Mouse (Mus musculus): Measurements from ENCODE around the gene Lenep. TPM values are rescaled to one million over a fixed set of nuclear protein-coding genes. Genes with fewer than 3 reads are reported as not detected.

The Lenep gene
- total and polyA plus RNA-seq, 3 experiments = not detected

DNA sequence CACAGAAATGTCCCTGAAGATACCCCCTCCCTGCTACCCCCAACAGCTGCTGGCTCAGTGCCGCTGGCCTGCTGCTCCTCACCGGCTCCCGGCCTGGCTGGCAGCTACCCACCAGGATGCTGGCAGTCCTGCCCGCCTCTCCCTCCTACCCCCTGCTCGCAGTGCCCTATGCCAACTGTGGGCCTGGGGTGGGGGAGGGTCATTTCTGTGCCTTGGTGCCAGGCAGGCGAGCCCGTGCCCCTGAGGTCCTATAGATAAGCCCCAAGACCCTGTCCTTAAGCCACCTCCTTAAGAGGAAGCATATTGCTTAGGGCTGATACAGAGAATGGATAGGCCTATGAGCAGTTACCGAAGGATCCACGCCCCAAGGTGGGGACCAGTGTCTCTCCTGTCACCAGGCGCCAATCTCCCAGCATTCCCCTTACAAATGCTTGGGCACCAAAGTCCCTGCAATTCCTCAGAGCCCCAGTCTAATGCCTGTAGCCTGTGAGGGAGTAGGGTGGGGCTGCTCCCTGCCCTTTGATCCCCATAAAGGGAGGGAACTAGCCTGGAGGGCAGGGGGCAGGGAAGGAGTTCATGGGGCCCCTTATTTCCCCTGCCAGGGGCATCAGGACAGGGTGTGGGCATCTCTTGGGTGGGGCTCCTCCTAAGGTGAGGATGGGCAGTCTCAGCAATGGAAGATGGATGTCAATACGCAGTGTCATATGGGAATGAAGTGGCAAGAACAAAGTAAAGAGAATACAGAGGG lies 14.3 kb downstream of the Lenep start (continued):
- TF ChIP-seq MXI1 (IDR thresholded peaks at IDR 0.05; ENCODE audit: low read depth, low read length) = no peak
- no peak for TF ChIP-seq MAFK (IDR thresholded peaks at IDR 0.05; ENCODE audit: borderline replicate concordance, low read depth, low read length)
- no peak for TF ChIP-seq ZMIZ1 (IDR thresholded peaks at IDR 0.05; ENCODE audit: low read depth, low read length)

- H3K9me3 ChIP-seq (replicated peaks; ENCODE audit: insufficient read depth, low read length) = no peaks in the 10 kb centered on the region
- H3K27me3 ChIP-seq (ENCODE audit: control insufficient read depth in 1 of 2, insufficient read depth in 2 of 2, low read length in 2 of 2) = no peaks in the 10 kb centered on the region
- peaks cover 12% of the 10 kb centered on the region for H3K79me2 ChIP-seq (ENCODE audit: control insufficient read depth, insufficient read depth, low read length, poor library complexity)
- TF ChIP-seq USF2 (IDR thresholded peaks at IDR 0.05; ENCODE audit: borderline replicate concordance in 1 of 2, insufficient read depth in 1 of 2, low read depth in 1 of 2, low read length in 2 of 2) = no peak
- no peak for TF ChIP-seq CHD1 (IDR thresholded peaks at IDR 0.05; ENCODE audit: low read depth, low read length)
- no peak for TF ChIP-seq E2F4 (IDR thresholded peaks at IDR 0.05; ENCODE audit: borderline replicate concordance, low read depth, low read length)
- TF ChIP-seq GATA1 (IDR thresholded peaks at IDR 0.05; ENCODE audit: low read depth, low read length) = no peak
- no peak for TF ChIP-seq POLR2A (IDR thresholded peaks at IDR 0.05; ENCODE audit: control insufficient read depth in 1 of 2, insufficient read depth in 1 of 2, low read depth in 1 of 2, low read length in 2 of 2, poor library complexity in 1 of 2)
- TF ChIP-seq KAT2A (conservative IDR thresholded peaks at IDR 0.05; ENCODE audit: low read depth, low read length) = no peak
- TF ChIP-seq RCOR1 (IDR thresholded peaks at IDR 0.05; ENCODE audit: low read depth, low read length) = no peak
- TF ChIP-seq POLR2AphosphoS2 (IDR thresholded peaks at IDR 0.05; ENCODE audit: low read length) = no peak
- no peak for TF ChIP-seq ETS1 (IDR thresholded peaks at IDR 0.05; ENCODE audit: low read depth, low read length)
- TF ChIP-seq MXI1 (IDR thresholded peaks at IDR 0.05; ENCODE audit: low read depth, low read length) = no peak
- no peak for TF ChIP-seq JUND (IDR thresholded peaks at IDR 0.05; ENCODE audit: low read depth, low read length)
- no peak for TF ChIP-seq ELF1 (IDR thresholded peaks at IDR 0.05; ENCODE audit: low read depth, low read length)
- TF ChIP-seq MYC (IDR thresholded peaks at IDR 0.05; ENCODE audit: low read depth, low read length) = no peak
- TF ChIP-seq TBP (IDR thresholded peaks at IDR 0.05; ENCODE audit: low read depth, low read length) = no peak
- no peak for TF ChIP-seq MAFK (IDR thresholded peaks at IDR 0.05; ENCODE audit: borderline replicate concordance, low read depth, low read length)
- TF ChIP-seq MAX (IDR thresholded peaks at IDR 0.05; ENCODE audit: low read length) = no peak
- no peak for TF ChIP-seq CTCF (IDR thresholded peaks at IDR 0.05 in 2 of 3, conservative IDR thresholded peaks at IDR 0.05 in 1 of 3; ENCODE audit: control insufficient read depth in 1 of 3, insufficient read depth in 1 of 3, low read depth in 2 of 3, low read length in 3 of 3, poor library complexity in 1 of 3, severe bottlenecking in 1 of 3)
- H3K4me1 ChIP-seq (ENCODE audit: control insufficient read depth in 1 of 2, insufficient read depth in 2 of 2, low read length in 2 of 2) = peaks cover 11 to 36% of the 10 kb centered on the region in 2 experiments
- no peak overlapping the region for H3K4me3 ChIP-seq (ENCODE audit: control insufficient read depth in 1 of 2, insufficient read depth in 1 of 2, low read depth in 2 of 2, low read length in 2 of 2)
- H3K9ac ChIP-seq (ENCODE audit: control insufficient read depth, low read depth, low read length, poor library complexity, severe bottlenecking) = no peak overlapping the region
- peaks cover 0 to 30% of the 10 kb centered on the region in 2 experiments; a peak in 2 of 4 replicates for H3K36me3 ChIP-seq (ENCODE audit: control insufficient read depth in 1 of 2, insufficient read depth in 2 of 2, low read length in 2 of 2)
- no peak overlapping the region for H3K27ac ChIP-seq (ENCODE audit: control insufficient read depth, low read depth, low read length)
- DNase-seq (ENCODE audit: low read depth, low spot score) = no peak
These were observed 15.0 kb downstream of the Lenep start for GRCm38 (mm10) chr3:89387632-89388031.
